Mouse (Mus musculus) ovary, postnatal 14 days (tissue): Measurements from ENCODE around the gene Clic5.
"Not testable (repeated sequence)": the region's sequence is repeated elsewhere in the genome, so short reads cannot be mapped to it uniquely, and the experiment has no call there.

Source experiments
- DNase-seq: peaks from one replicate; pipeline ENCODE4 v3.0.0; 2022; ENCODE audit warnings: low spot score

The Clic5 gene

DNA sequence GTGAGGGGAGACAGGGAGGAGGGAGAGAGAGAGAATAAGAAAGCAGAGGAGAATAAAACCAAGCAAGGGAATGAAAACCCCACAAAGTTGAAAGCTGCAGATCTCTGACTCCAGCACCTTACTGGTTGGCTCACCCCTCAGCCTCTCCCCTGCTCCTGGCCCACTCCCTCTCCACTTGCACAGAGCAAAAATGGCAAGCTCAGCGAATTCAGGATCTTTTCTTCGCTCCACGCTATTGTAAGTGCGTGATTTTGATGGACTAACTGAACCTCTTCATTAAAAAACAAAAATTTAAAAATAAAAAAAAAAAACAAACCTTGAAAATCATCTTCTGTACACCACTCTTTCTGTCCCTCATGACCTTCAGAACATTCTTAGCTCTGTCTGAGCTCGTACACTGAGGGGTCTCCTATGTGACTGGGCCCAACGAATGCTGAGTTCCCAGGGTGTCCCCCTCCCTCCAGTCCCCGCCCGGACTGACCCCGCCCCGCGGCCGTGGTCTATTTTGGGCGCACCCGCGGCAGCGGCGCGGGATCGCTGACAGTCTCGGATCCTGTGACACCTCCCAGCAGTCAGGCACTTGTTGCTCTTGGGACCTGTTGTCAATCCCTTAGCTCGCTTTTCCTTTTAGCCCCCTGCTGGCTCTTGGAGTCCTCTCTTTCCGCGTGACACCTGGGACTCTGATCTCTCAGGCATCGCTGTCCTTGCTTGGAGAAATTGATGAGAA is at the start of gene Clic5:
Gene Clic5, plus strand, starts transcription at position 543 of the 727 bp plus-strand sequence.
- no peak for DNase-seq

DNA sequence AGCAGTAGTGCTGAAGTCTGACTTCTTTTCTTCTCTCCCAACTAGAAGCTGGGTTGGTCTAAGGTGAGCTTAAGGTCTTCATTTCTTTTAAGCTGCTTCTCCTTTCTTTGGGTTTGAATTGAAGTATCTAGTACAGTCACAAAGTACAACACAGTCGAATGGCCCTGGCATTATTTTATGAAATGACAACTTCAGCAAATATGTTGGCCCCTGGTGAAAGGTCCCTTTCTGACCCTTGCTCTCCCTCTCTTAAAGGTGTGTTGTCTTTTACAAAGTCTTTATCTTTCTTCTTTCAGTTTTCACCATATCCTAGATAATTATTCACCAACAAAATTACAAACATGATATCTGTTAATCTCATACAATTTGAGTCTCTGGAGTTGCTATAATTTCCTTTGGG is 42.6 kb upstream of the Clic5 start:
- no peak for DNase-seq

DNA sequence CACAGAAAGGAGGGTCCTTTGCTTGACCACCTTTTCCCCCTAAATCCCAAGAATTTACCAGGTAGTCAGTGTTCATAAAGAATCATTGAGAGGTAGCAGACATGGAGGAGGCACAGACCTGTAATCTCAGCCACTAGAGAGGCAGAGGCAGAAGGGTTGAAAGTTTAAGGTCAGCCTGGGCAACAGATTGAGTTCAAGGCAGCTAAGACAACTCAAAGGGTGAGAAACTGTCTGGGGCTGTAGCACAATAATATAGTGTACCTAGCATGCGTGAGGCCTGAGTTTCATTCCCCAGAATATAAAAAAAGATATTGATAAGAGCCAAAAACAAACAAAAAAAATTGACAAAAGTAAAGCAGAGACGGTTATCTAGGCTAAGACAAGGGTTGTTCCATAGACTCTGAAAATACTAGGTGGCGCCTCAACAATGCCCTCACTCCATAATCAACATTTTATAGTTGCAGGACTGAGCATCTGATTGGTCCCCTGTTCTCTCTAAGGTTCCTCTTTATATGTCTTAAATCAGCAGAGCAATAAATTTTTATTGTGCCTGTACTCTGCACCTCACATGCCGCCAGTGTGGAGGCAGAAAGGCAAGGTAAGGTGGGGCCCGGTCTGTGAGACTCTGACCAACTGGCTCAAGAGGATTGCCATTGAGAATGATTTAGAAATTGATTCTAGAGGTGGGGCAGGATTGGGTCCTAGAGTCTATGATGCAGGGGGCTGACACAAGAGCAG is 40.1 kb upstream of the Clic5 start:
- no peak for DNase-seq

DNA sequence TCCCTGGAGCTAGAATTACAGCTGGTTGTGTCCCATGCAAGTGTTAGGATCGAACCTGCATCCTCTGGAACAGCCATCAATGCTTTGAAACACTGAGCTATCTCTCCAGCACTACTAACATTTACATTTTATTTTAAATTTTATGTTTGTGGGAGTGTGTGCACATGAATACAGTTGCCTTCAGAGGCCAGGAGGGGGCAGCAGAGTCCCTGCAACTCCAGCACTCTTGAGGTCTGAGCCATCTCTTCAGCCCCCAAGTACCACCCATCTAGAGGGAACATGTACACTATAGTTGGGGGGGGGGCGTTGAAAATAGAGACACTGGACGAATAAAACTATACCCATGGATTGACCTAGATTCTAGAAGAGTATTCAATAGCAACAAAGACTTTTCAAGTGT is 37.3 kb upstream of the Clic5 start:
- DNase-seq = peak; percentile 15

DNA sequence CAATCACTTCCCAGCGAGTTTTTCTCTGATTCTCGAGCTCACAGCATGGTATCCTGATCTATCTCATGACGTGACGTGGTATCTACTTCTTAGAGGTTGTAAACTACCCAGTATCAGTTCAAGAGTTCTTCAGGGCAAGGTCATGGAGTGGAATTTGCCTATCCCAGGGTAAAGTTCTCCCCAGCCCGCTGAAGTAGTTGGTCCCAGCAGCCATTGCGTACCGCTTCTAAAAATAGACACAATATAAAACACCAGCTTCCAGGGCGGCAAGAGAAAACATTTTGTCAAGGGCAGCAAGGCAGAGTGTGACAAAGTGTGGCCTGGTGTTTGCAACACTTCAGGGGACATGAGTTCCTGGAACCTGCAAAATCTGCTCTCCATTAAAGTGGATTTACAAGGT is 36.5 kb upstream of the Clic5 start:
- no peak for DNase-seq

DNA sequence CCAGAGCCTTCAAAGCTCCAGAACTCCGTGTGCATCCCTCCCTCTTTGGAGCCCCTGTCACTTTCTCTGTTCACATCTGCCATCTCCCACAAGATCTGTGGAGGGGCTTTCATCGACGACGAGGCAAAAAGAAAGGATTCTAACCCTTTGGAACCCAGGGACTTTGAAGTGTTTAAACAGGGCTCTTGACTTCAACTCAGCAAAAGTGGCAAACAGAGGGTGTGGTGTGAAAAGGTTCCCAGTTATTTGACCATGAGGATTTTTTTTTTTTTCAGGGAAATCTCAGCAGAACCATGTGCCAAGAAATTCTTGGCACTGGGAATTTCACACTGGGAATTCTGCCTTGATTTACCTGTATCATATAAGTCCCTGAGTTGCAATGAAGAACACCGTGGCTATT is 34.5 kb upstream of the Clic5 start:
- DNase-seq = no peak

DNA sequence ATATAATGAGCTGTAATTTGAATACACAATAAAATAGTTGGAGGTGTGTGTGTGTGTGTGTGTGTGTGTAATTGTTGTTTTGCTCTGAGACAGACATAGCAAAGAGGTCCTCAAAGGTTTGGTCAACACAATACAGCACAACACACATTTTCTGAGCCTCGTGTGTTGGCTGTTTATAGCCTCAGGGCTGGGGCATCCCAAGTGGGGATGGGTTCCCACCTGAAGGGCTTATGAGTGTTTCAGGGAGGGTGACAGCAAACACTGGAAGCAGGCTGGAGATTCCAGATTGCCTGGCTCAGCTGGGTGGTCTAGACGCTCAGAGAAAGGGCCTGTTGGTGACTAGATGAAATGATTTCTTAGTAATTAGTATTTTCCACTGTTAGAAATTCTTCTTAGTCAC is 33.2 kb upstream of the Clic5 start:
- no peak for DNase-seq

DNA sequence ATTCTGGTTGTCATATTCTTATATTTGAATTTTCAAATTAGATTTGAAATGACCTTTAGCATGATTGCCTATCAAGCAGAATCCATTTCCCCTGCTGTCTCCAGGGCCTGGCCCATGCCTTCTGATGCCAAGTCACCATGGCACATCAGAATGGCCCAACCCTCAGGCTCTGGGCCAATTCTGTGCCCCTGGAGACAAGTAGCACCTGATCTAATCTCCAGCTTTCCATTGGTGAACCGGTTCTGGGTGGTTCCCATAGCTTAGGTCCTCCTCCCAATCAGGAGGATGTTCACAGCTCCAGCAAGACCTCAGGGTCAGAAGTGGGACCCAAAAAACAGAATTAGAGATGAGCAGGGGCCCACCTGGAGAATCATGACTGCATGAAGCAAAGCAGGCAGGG is 30.2 kb upstream of the Clic5 start:
- no peak for DNase-seq

DNA sequence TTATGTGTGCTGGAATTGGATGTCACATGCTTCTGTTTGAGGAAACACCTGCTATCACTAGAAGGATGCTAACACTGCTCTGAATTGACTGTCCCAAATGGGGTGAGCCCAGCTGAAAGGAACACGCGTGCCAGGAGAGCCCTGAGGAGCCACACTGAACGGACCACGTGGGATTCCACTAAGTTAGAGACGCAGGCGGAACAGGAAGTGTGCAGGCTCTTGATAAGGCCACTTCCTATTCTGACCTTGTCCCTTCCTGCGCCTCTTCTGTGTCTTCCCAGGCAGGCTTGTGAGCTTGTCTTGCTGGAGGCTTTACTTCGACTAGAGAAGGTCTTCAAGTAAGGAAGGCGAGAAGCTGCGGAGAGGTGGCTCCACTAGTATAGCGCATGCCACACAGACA is 27.9 kb upstream of the Clic5 start:
- no peak for DNase-seq

DNA sequence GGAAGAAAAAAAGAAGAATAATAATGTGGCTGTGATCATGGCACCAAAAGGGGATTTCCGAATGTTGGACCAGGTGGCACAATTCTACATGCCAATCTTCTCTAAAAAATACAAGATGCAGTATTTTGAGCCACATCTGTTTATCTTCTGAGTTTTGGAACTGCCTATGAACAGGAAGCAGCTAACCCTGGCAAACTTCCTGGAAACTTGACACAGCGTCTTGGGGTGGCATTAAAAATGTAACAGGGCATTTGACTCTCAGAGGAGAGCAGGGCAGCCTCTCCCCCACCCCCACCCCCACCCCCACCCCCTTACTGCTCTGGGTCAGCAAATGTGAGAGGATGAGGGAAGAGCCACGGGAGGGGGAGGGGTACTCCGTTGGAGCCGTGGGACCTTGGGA is 25.9 kb upstream of the Clic5 start:
- DNase-seq = no peak

DNA sequence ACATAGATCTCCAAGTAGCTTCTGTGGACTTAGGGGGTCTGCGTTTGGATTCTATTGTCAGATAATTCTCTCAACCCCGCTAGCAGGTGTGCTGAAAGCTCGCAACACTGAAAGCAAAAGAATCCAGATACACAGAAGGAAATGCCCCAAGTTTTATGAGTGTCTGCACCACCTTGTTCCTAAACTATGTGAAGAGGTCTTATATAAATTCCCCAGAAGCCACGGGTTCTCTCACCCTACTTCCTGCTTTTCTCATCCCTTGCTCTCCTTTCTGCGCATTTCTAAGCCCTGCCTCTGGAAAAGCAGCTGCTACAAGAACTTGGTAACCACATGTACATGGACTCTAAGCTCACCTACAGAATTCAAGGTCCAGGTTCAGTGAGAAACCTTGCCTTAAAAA is 25.4 kb upstream of the Clic5 start:
- DNase-seq = no peak

DNA sequence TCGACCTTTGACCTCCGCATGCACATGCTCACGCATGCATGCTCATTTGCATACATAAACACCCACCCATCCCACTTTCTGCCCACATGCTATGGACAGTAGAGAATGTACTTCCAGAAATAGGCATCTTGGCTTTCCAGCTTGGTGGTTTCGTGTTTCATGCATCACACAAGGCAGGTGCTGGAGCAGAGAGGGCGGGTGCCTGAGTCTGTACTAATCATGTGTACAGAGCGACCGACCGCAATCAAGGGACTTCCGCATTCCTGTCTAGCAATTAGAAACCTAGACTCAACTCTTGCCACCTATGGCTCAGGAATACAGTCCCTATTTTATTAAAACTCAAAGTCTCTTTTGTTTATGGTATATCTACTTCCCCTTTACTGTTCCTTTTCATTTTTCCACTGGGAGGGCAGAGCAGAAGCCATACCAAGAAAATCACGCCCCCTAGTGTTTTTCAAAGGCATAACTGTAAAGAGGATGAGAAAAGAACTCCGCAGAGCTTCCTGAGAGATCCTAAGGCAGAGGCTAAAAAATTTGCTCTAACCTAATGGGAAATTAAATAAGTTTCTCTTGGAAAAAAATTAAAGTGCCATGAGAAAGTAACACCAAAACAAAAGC is 22.5 kb upstream of the Clic5 start:
- DNase-seq = no peak

DNA sequence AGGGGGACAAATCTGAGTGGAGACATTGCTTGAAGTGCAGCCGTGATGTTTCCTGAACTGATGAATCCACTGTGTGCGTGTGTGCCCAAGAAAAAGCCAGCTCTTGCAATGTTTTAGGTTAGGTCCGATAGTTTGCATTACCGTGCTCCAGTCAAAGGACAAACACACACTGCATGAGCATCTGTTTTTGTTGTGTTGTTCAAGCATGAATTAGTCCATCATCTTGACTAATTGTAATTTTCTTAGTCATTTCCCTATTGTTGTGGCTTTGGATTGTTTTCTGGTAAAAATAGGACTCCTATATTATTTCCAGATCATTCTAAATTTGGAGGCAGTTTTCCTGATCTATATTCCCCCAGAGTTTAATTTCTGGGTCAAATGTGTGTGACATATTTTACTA is 18.7 kb upstream of the Clic5 start:
- DNase-seq = no peak

DNA sequence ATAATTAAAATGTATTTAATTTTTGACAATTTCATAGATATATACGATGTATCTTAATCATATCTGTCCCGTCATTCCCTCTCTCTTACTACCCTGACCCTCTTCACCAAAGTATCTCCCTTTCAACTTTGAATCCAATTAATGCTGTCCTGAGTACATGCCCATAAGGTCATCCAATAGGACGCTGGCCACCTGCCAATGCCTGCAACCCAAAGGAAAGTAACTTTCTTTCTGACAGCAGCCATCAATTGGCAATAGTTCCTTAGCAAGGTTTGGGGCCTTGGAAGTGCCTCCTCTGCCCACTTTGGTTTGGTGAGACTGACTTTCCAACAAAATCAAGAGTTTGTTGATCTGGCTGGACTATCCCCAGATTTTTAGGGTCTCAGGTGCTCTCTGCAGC is 18.1 kb upstream of the Clic5 start:
- no peak for DNase-seq

DNA sequence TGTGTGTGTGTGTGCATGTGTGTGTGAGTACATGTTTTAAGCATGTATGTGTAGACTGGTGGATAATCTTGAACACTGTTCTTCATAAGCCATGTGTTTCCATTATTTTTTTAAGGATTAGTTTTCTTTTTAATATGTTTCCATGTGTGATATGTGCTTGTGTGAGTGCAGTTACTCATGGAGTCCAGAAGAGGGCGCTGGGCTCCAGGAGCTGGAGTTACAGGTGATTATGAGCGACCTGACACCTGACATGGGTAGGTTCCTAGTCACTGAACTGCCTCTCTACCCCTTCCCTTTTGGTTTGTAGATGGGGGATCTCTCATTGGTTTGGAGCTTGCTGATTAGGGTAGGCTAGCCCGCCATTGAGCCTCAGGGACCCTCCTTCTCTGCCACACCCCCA is 16.5 kb upstream of the Clic5 start:
- DNase-seq = no peak

DNA sequence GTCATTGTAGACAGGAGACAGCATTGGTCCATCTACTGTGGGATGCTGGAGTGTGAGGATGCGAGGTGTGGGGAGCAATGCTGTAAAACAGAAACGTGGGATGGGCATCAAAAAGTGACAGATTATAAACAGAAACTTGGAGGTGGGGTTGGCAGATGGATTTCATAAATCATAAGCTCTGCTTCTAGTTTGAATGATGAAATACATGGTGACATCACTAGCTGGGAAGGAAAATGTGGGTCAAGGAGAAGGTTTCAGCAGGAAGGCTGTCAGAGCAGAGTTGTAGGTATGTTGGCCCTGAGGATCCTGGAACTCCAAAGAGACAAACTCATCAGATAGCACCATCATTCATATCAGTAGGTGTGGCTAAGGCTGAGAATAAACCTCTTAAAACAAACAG is 15.0 kb upstream of the Clic5 start:
- no peak for DNase-seq

DNA sequence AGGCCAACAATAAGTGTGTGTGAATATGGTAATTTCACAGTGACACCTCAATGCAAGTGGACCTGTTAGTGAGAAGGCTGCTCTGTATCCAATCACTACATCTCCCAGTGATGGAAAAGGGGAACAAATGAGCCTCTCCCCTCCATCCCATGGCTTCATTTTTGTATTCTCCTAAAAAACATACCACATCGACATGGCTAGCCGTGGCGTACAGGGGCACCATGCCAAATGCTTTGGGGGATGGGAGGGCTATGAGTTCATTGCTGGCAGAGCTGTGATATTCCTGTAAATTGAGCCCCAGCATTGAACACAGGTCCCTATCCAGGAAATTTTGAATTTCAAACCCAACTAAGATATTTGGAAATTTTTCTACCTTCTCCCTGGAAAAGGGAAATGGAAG is 11.1 kb upstream of the Clic5 start:
- no peak for DNase-seq

DNA sequence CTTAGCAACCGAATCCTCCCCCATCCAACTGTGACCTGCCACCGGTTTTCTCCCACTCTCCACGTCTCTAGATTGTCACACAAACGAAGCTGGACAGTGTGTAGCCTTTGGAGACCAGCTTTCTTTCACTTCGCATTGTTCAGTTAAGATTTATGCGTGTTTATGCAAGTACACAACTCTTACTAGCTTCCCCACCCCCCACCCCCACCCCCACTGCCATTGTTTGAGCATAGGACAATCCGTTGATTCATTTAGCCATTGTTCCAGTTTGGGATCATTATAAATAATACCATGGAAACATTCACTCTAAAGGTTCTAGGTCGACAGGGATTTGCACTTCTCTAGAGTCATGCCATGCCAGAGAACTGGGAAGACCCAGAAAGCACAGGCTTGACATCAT is 7.0 kb upstream of the Clic5 start:
- no peak for DNase-seq

DNA sequence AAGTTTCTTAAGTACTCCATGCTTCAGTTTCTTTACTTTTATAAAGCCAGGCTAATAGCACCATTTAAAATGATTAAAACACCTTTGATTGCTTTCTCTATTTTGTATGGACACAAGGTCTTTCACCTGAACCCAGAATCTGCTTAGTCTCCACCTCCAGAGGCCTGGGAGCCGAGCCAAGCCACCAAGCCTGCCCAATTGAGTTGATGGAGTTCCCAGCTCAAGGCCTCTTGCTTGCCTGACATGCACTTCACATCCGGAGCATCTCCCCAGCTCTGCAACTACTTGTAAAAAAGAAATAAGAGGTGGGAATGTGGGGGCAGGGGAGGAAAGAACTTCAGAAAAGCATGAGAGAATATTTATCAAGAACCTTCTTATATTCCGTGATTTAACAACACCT is 1.5 kb upstream of the Clic5 start:
- DNase-seq = no peak

DNA sequence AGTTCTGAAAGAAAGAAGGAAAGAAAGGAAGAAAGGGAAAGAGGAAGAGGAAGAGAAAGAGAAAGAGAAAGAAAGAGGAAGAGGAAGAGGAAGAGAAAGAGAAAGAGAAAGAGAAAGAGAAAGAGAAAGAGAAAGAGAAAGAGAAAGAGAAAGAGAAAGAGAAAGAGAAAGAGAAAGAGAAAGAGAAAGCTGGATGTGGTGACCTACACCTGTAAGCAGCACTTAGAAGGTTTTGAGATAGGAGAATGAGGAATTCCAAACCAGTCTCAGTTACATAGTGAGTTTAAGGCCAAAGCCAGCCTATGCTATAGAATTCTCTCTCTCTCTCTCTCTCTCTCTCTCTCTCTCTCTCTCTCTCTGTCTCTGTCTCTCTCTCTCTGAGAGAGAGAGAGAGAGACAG is 847 bp upstream of the Clic5 start:
- DNase-seq = not testable (repeated sequence)

DNA sequence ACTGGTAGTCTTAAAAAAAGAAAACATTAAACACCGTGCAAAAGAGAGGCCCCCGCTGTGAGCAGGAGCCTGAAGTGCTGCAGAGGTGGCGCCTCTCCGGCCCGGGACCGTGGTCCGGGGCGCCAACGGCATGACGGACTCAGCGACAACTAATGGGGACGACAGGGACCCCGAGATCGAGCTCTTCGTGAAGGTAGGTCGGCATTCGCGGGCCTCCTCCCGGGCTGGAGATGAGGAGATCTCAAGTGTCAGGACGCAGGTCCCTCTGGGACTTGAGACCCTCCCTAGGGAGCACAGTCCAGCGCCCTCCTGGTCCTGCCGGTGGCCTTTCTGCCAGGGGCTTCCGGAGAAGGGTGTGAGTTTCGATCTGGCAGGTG is 373 bp downstream of the Clic5 start:
- DNase-seq = peak; percentile 6

DNA sequence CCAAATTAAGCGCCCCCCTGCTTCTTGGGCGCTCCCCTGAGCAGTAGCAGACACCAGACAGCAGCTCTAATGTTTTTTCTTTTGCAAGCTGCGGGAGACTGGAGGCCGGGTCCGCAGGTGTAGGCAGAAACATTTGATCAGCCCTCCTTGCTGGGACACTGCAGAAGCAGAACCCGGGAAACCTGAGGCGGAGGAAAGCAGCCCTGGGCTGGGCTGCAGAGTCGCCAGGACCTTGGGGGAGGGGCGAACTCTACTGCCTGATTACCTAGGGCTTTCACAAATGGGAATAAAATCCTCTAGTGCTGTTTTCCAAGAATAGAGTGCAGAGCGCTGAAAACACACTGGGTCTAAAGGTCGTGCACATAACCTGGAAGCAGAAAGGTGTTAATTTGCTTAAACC is 1.3 kb downstream of the Clic5 start:
- DNase-seq = no peak

DNA sequence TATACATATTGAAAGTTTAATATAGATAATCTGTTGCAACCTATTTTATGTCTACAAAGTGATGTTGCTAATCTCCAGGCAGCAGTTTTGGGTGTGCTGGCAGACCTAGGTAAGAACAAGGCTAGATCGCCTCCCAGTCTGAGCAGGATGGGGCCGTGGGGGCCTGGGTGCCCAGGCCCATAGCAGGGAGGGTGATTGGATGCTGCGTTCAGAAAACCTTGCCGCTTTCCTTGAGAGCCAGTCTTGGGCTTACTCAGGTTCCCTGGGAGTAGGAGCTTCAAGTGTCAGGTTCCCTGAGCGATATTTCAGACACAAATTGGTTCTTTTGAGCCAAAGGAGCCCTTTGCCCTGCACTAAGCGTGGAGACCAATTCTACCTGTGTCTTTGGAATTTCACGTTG is 1.9 kb downstream of the Clic5 start:
- no peak for DNase-seq

DNA sequence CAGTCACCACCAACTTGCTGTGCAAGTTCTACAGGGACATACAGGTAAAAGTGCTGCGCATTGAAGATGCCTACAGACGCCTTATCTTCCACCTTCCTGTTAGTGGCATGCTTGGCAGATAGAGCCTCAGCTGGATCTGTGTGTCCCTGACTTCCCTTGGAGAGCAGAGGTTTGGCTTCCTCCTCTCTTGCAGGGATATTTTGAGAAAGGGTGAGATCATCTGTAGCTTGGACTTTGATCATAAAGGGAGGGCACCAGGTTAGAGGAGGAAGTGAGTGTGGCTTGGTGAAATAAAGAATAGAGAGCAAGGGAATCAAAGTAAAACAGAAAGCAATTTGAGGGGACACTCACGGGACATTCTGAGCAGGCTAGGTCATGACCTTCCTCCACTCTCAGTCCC is 4.6 kb downstream of the Clic5 start:
- no peak for DNase-seq
